Mouse (Mus musculus) liver, embryonic 16.5 days (tissue): ENCODE measurements at regions not wholly inside any gene's neighbourhood (a gene's known extent, or its start where the extent isn't known, plus 50 kb on each side); places are given as distances from the start of the nearest gene placed in this dataset.

ENCODE experiments used
- ATAC-seq: fragments of 200-750 bp; cut with Nextera tagmentation; 2 replicates; pipeline ENCODE4 v1.8.0; 2017; ENCODE audit warnings: low read depth, mild to moderate bottlenecking, moderate number of reproducible peaks, moderate library complexity
- H3K27ac ChIP-seq: fragments of 300-500 bp; sonication (generic); 2 replicates; pipeline ENCODE4 v1.5.1; 2014; ENCODE audit warnings: mild to moderate bottlenecking, low read length
- H3K27me3 ChIP-seq: fragments of 300-500 bp; sonication (generic); 2 replicates; pipeline ENCODE4 v1.6.1; 2014; ENCODE audit warnings: low read depth, low read length, mixed read lengths; ENCODE audit not compliant: control insufficient read depth, insufficient read depth
- H3K36me3 ChIP-seq: fragments of 300-500 bp; sonication (generic); 2 replicates; pipeline ENCODE4 v1.6.1; 2014; ENCODE audit warnings: mild to moderate bottlenecking; ENCODE audit not compliant: control insufficient read depth, insufficient read depth
- H3K4me1 ChIP-seq: fragments of 300-500 bp; sonication (generic); 2 replicates; pipeline ENCODE4 v1.6.1; 2014; ENCODE audit warnings: low read depth, low read length, mixed read lengths; ENCODE audit not compliant: control insufficient read depth
- H3K4me2 ChIP-seq: fragments of 300-500 bp; sonication (generic); 2 replicates; pipeline ENCODE4 v1.6.1; 2014; ENCODE audit warnings: low read depth, low read length, mixed read lengths
- H3K4me3 ChIP-seq: fragments of 300-500 bp; sonication (generic); 2 replicates; pipeline ENCODE4 v1.5.1; 2014; ENCODE audit warnings: low read depth, mild to moderate bottlenecking, low read length
- H3K9ac ChIP-seq: fragments of 300-500 bp; sonication (generic); 2 replicates; pipeline ENCODE4 v1.6.1; 2014; ENCODE audit warnings: low read depth, low read length
- H3K9me3 ChIP-seq: fragments of 300-500 bp; sonication (generic); replicated peaks from 2 replicates; pipeline ENCODE4 v1.6.1; 2016; ENCODE audit warnings: low read length; ENCODE audit not compliant: control insufficient read depth
- WGBS: fragments of 180-500 bp; shearing (Covaris S2); extraction: QIAGEN DNeasy Blood & Tissue Kit; methylation state at CpG from one replicate; pipeline ENCODE4 v1.1.7; 2014; ENCODE audit not compliant: insufficient replicate concordance; 5-methylcytosine and 5-hydroxymethylcytosine counted together

DNA sequence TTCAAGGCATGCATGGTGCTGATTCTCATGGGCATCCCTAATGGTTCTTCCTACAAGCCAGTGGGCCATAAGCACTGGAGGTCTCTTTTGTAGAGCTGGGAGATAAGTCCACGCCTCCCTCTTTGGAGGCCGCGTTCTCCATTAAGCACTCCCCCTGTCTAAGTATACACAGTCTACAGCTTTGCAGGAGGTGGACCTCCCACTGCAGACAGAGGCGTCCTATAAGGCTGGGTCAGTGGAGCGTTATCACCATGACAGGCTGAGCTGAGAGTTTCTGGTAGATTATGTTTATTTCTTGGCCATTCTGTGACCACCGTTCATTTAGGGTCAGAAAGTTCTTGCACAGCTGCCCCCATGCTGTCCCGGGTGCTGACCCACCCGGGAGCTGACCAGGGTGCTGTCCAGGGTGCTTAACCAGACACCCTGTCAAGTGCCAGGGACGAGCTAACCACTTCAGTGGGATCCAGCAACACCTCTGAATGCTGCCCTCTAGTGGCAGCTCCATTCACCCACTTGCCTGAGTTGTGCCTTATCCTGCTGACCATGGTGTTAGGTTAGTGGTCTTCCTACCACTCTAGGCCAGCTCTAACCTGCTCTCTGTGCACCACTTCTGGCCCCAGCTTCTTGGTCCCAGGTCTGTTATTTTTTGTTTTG lies 248.6 kb upstream of the Cdh4 start:
- Histone ChIP-seq H3K9me3 (no peaks in the 10 kb centered on the region), H3K27ac (no peak overlapping the region), H3K4me2 (no peak overlapping the region), H3K9ac (no peak overlapping the region), H3K27me3 (no peaks in the 10 kb centered on the region), H3K36me3 (no peaks in the 10 kb centered on the region), H3K4me1 (no peaks in the 10 kb centered on the region), H3K4me3 (no peak overlapping the region)
- 33% methylated on average over 9 of the region's 9 CpGs for WGBS
- ATAC-seq, result no peak

DNA sequence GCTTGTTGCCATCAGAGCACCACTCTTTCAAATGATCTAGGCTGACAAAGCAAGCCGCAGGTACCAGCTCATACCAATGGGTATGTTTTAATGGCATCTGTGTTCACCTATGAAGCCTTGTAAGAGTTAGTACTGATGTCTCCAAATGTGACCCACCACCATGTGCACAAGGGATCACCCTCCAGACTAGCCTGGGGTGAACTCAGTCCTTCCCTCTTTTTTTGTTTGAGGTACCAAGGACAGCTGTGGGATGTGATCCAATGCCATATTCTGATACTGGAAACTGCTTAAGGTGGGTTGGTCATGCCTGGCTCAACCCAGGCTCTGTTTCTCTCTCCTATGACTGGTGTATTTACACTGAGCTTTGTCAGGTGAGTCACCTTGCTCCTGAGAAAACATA lies 244.8 kb upstream of the Cdh4 start:
- no peak for ATAC-seq

GRCm38 (mm10) chr2:179200495-179200894 lies 241.7 kb upstream of the Cdh4 start:
- Histone ChIP-seq H3K36me3 (no peaks in the 10 kb centered on the region), H3K4me1 (no peaks in the 10 kb centered on the region), H3K4me3 (no peak overlapping the region), H3K9me3 (no peaks in the 10 kb centered on the region), H3K27ac (no peak overlapping the region), H3K4me2 (no peak overlapping the region), H3K9ac (no peak overlapping the region), H3K27me3 (no peaks in the 10 kb centered on the region)
- ATAC-seq, result no peak
- WGBS, result 6% methylated on average over 6 of the region's 6 CpGs

More for the DNA sequence above, 244.8 kb upstream of the Cdh4 start:
- Histone ChIP-seq H3K9ac (no peak overlapping the region), H3K4me1 (no peaks in the 10 kb centered on the region), H3K27me3 (no peaks in the 10 kb centered on the region), H3K4me2 (no peak overlapping the region), H3K9me3 (no peaks in the 10 kb centered on the region), H3K27ac (no peak overlapping the region), H3K4me3 (no peak overlapping the region), H3K36me3 (no peaks in the 10 kb centered on the region)
- WGBS, result 65% methylated on average over 1 of the region's 1 CpGs

GRCm38 (mm10) chr2:179210164-179210805 lies 231.9 kb upstream of the Cdh4 start:
- Histone ChIP-seq H3K9me3 (no peaks in the 10 kb centered on the region), H3K27me3 (no peaks in the 10 kb centered on the region), H3K4me1 (no peaks in the 10 kb centered on the region), H3K9ac (no peak overlapping the region), H3K27ac (no peak overlapping the region), H3K4me2 (no peak overlapping the region), H3K4me3 (no peak overlapping the region), H3K36me3 (no peaks in the 10 kb centered on the region)
- WGBS, result 56% methylated on average over 10 of the region's 10 CpGs
- ATAC-seq, result no peak

GRCm38 (mm10) chr2:179216773-179217172 lies 225.5 kb upstream of the Cdh4 start:
- WGBS, result 51% methylated on average over 2 of the region's 2 CpGs
- ATAC-seq, result no peak

GRCm38 (mm10) chr2:179228096-179228495 lies 214.1 kb upstream of the Cdh4 start:
- H3K4me1 ChIP-seq, result no peaks in the 10 kb centered on the region
- ATAC-seq, result no peak
- no peak overlapping the region for H3K4me3 ChIP-seq
- H3K36me3 ChIP-seq, result no peaks in the 10 kb centered on the region
- no peaks in the 10 kb centered on the region for H3K27me3 ChIP-seq
- H3K9ac ChIP-seq, result no peak overlapping the region
- H3K9me3 ChIP-seq, result no peaks in the 10 kb centered on the region; the same call in 1 of the 2 replicates
- H3K27ac ChIP-seq, result no peak overlapping the region
- H3K4me2 ChIP-seq, result no peak overlapping the region
- WGBS, result 57% methylated on average over 7 of the region's 7 CpGs

More at GRCm38 (mm10) chr2:179216773-179217172, 225.5 kb upstream of the Cdh4 start:
- Histone ChIP-seq H3K36me3 (no peaks in the 10 kb centered on the region), H3K9me3 (no peaks in the 10 kb centered on the region), H3K4me3 (no peak overlapping the region), H3K27me3 (no peaks in the 10 kb centered on the region), H3K4me2 (no peak overlapping the region), H3K27ac (no peak overlapping the region), H3K9ac (no peak overlapping the region), H3K4me1 (no peaks in the 10 kb centered on the region)

- Histone ChIP-seq H3K9me3 (no peaks in the 10 kb centered on the region; the same call in 1 of the 2 replicates), H3K4me1 (no peaks in the 10 kb centered on the region), H3K4me3 (no peak overlapping the region), H3K27me3 (no peaks in the 10 kb centered on the region), H3K4me2 (no peak overlapping the region), H3K9ac (no peak overlapping the region), H3K36me3 (no peaks in the 10 kb centered on the region), H3K27ac (no peak overlapping the region)
- ATAC-seq, result no peak
- 63% methylated on average over 6 of the region's 6 CpGs for WGBS
Observed at GRCm38 (mm10) chr2:179231708-179232354, 210.4 kb upstream of the Cdh4 start.

DNA sequence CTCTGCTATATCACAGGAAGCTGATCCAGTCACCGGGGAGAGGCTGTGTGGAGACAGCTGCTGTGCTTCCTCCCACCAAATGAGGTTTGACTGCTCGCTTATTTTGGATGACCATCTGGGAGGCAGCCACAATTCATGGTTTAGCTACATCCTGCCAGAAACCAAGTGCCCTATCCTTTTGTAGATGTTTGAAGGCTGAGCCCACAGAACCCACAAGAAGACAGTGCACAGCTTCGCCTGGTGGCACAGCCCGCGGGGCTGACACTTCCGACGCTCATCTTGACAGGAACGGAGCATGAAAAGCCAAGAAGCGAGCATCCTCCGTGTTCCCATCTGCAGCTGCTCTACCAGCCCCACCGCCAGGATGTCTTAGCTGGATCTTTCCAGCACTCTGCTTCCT lies 204.1 kb upstream of the Cdh4 start:
- no peaks in the 10 kb centered on the region for H3K27me3 ChIP-seq
- H3K4me2 ChIP-seq, result no peak overlapping the region
- H3K9ac ChIP-seq, result no peak overlapping the region
- no peaks in the 10 kb centered on the region for H3K4me1 ChIP-seq
- no peak for ATAC-seq
- no peak overlapping the region for H3K4me3 ChIP-seq
- WGBS, result 64% methylated on average over 11 of the region's 11 CpGs
- no peak overlapping the region for H3K27ac ChIP-seq
- H3K36me3 ChIP-seq, result no peaks in the 10 kb centered on the region
- H3K9me3 ChIP-seq, result no peaks in the 10 kb centered on the region

- ATAC-seq, result no peak
- Histone ChIP-seq H3K4me3 (no peak overlapping the region), H3K27ac (no peak overlapping the region), H3K9me3 (no peaks in the 10 kb centered on the region), H3K4me1 (no peaks in the 10 kb centered on the region), H3K4me2 (no peak overlapping the region), H3K36me3 (no peaks in the 10 kb centered on the region), H3K27me3 (no peaks in the 10 kb centered on the region), H3K9ac (no peak overlapping the region)
- WGBS, result 66% methylated on average over 2 of the region's 2 CpGs
Observed at GRCm38 (mm10) chr2:179260892-179261291, 181.3 kb upstream of the Cdh4 start.
